Mouse (Mus musculus): ENCODE measurements around the gene Zfp639. TPM values are rescaled to one million over a fixed set of nuclear protein-coding genes. Genes with fewer than 3 reads are reported as not detected.
A peak's percentile ranks its signal among the peaks of the same experiment; 100 is the strongest.

Zfp639 gene
- polyA plus RNA-seq, 1 experiment from 2014 or later: 69.7 TPM

DNA sequence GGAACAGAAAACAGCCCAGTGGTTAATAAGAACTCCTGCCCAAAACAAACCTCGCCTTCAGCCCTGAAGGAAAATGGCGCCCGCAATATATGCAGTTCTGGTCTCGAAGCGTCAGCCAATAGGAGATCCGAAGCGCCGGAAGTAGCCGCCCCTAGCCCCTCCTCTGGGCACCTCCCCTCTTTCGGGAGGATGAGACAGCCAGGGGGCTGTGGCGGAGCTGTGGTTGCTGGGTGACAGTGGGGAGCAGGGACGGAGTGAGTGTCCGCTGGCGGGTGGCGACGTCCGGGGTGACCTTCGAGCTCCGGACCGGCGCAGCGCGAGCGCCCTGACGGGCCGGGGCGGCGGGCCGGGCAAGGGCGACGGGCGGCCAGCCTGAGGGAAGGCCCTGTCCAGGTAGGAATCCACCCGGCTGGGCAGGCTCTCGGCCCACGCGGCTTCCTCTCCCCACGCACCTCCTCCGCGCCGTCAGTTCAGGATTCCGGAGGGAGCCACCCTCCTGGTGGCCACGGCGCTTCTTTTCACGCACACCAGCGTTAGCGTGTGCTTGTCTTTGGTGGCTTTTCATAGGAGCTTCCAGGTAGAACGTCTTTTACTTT is 19.3 kb downstream of the Zfp639 start, which contains the start of gene Mfn1:
Mfn1 (plus strand) TSS at position 163 of the 596 bp plus-strand sequence.
- DNase-seq (ENCODE audit: low read depth, low spot score) (peak; percentile 94), ATAC-seq (peak; percentile 100)
- no peak for TF ChIP-seq CTCF (IDR thresholded peaks at IDR 0.05)
- H3K27me3 ChIP-seq: no peaks in the 10 kb centered on the region
- POLR2A ChIA-PET: interaction anchor here (0.6 to 1.9 kb wide), 10 partner anchors 10 to 69 kb away, joined by 3 to 6 read pairs (median 5); partner anchors contain the start of gene Zfp639
- CTCF ChIA-PET: interaction anchor here (0.6 to 1.7 kb wide), 6 partner anchors 10 to 196 kb away, joined by 3 to 9 read pairs (median 3); no protein-coding TSS in a partner anchor
- in situ Hi-C loops (cut with MboI; ENCODE audit: low pct_unique_long_range_greater_than_20kb): no loop called here

DNA sequence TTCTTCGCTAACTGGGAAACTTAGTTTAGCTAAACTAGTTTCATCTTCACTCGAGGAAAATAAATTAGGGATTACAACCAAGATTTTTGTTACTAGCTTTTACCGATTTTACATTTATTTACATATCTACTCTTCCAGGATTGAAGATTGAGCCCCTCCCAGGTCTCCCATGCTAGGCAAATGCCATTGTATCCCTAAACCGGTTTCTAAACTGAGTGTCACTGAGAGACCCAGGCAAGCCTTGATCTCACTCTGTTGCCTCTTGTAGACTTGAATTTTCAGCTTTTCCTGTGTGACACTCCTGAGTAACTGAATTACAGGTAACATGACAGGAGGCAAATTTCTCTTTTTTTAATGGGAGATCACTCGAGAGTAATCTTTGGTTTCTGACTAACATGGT is 20.0 kb downstream of the Zfp639 start:
- in situ Hi-C loops (cut with MboI; ENCODE audit: low pct_unique_long_range_greater_than_20kb): no loop called here
- CTCF ChIA-PET: interaction anchor here (0.9 to 1.7 kb wide), 4 partner anchors 9 to 197 kb away, joined by 3 to 9 read pairs (median 4); no protein-coding TSS in a partner anchor
- DNase-seq (ENCODE audit: low read depth, low spot score): no peak
- no peaks in the 10 kb centered on the region for H3K27me3 ChIP-seq
- ATAC-seq: no peak
- POLR2A ChIA-PET: interaction anchor here (0.7 to 1.9 kb wide), 7 partner anchors 11 to 70 kb away, joined by 4 to 6 read pairs (median 5); partner anchors contain the start of gene Zfp639
- TF ChIP-seq CTCF (IDR thresholded peaks at IDR 0.05): no peak

DNA sequence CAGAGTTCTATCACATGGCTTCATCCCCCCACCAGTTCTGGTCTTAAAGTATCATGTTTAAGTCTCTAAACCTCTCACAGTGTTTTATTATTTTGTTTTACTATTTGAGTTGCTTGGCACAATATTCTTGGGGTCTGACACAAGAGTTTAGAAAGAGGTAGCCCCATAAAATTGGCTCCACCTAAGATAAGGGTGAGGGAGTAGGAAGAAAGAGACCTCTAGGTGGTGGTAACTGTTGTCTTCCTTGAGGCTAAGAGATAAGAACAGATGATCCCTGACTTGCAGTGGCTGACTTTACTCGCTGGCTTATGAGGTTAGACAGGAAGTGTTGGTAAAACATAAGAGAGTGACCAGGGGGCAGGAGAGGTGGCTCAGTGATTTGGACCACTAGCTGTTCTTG is 25.6 kb downstream of the Zfp639 start:
- CTCF ChIA-PET: interaction anchor here (4.5 to 4.9 kb wide), 2 partner anchors 11 to 20 kb away, joined by 15 to 21 read pairs; no protein-coding TSS in a partner anchor
- no peak for ATAC-seq
- no peak for TF ChIP-seq CTCF (IDR thresholded peaks at IDR 0.05)
- POLR2A ChIA-PET: no interaction called here
- no peaks in the 10 kb centered on the region for H3K27me3 ChIP-seq
- DNase-seq (ENCODE audit: low read depth, low spot score): no peak
- in situ Hi-C loops (cut with MboI; ENCODE audit: low pct_unique_long_range_greater_than_20kb): no loop called here

DNA sequence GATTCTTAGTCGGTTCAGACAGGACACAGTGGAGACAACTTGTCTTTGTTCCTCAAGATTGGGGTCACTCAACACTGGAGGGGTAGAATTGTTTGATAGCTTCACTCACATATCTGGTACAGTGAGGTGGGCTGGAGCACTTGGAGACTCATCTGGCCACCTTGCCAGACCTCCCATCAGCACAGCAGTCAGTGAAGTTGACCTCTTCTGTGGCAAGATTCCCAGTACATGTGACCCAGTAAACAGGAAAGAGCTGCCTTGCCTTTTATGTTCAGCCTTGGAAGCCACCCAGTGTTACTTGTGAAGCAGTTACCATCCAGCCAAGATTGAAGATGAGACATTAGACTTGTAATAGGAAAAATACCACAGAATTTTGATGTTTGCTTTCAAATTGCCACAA is 27.5 kb downstream of the Zfp639 start:
- in situ Hi-C loops (cut with MboI; ENCODE audit: low pct_unique_long_range_greater_than_20kb): no loop called here
- CTCF ChIA-PET: interaction anchor here (0.8 to 4.9 kb wide), 4 partner anchors 9 to 204 kb away, joined by 3 to 21 read pairs (median 10); no protein-coding TSS in a partner anchor
- ATAC-seq: no peak

DNA sequence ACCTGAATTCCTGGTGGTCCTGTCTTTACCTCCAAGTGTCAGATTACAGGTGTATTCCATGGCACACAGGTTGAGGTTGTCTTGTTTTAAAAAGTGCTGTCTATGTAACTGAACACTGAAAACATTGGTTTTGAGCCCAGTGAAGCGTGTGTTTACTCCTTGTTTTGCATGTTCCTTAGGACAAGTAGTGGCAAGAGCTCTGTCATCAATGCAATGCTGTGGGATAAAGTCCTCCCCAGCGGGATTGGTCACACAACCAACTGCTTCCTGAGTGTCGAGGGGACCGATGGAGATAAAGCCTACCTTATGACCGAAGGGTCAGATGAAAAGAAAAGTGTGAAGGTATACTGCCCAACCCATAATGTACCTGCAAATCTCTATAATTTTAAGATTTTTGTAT is 28.0 kb downstream of the Zfp639 start:
- in situ Hi-C loops (cut with MboI; ENCODE audit: low pct_unique_long_range_greater_than_20kb): no loop called here
- ATAC-seq: no peak
- DNase-seq (ENCODE audit: low read depth, low spot score): no peak
- no peaks in the 10 kb centered on the region for H3K27me3 ChIP-seq
- ChIA-PET CTCF (interaction anchor here (0.8 to 4.9 kb wide), 4 partner anchors 9 to 205 kb away, joined by 3 to 21 read pairs (median 10); no protein-coding TSS in a partner anchor), POLR2A (no interaction called here)
- no peak for TF ChIP-seq CTCF (IDR thresholded peaks at IDR 0.05)

More for the DNA sequence above, 27.5 kb downstream of the Zfp639 start:
- H3K27me3 ChIP-seq: no peaks in the 10 kb centered on the region
- no peak for TF ChIP-seq CTCF (IDR thresholded peaks at IDR 0.05)
- POLR2A ChIA-PET: no interaction called here
- DNase-seq (ENCODE audit: low read depth, low spot score): no peak

DNA sequence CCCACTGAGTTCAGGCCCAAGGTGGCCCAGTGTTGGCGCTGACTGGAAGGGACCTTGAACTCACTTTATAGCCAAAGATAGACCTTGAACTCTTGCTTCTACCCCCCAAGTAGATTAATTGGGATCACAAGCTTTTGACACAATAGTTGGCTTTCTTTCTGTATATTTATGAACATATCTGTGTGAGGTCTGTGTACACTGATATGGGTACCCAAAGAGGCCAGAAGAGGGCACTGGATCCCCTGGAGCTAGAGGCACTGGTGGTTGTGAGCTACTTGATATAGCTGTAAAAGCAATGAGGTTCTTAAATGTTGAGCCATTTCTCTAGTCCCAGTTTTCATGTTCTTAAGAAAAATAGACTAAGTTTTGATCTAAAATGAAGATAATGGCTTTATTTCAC is 43.0 kb downstream of the Zfp639 start:
- ATAC-seq (no peak), DNase-seq (ENCODE audit: low read depth, low spot score) (no peak)
- TF ChIP-seq CTCF (IDR thresholded peaks at IDR 0.05): peak; percentile 61
- H3K27me3 ChIP-seq: no peaks in the 10 kb centered on the region
- in situ Hi-C loops (cut with MboI; ENCODE audit: low pct_unique_long_range_greater_than_20kb): loop anchor here (25.0 kb wide), 1 partner anchor 1259 kb away; no protein-coding TSS in a partner anchor
- ChIA-PET CTCF (interaction anchor here (1.3 to 5.8 kb wide), 8 partner anchors 8 to 48 kb away, joined by 3 to 23 read pairs (median 6); no protein-coding TSS in a partner anchor), POLR2A (no interaction called here)

DNA sequence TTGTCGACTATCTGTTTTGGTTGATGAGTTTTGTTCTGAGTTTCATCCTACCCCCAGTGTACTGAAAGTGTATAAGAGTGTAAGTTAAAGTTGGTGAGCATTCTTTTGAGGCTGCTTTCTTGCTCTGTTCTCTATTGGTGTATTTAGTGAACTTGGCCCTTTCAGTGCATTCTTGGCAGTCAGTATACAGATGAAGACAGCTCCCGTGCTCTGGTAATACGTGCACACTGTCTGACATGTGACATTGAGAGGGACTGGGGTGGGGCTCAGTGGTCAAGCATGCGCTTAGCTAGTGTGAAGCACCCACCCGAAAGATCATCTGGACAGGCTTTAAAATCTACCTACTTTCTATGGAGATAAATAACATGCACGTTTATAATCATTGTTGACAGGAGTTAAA is 53.3 kb downstream of the Zfp639 start:
- DNase-seq (ENCODE audit: low read depth, low spot score): no peak
- no peak for ATAC-seq
- no peaks in the 10 kb centered on the region for H3K27me3 ChIP-seq
- CTCF ChIA-PET: interaction anchor here (1.9 kb wide), 1 partner anchor 40 kb away, joined by 4 read pairs; no protein-coding TSS in a partner anchor
- in situ Hi-C loops (cut with MboI; ENCODE audit: low pct_unique_long_range_greater_than_20kb): loop anchor here (25.0 kb wide), 1 partner anchor 1249 kb away; no protein-coding TSS in a partner anchor
- no peak for TF ChIP-seq CTCF (IDR thresholded peaks at IDR 0.05)
- POLR2A ChIA-PET: interaction anchor here (0.7 kb wide), 1 partner anchor 1799 kb away, joined by 3 read pairs; no protein-coding TSS in a partner anchor

Other genes with a start within 250 kb of the Zfp639 start
- gene Zmat3, start 144.2 kb upstream of the Zfp639 start, polyA plus RNA-seq (2021): 23.8 TPM
- 60.0 TPM for gene Pik3ca, start 112.6 kb upstream of the Zfp639 start, polyA plus RNA-seq (2021)
- not detected for gene Kcnmb3, start 18.0 kb upstream of the Zfp639 start, polyA plus RNA-seq (2021)
- 155 TPM for gene Mfn1, start 19.2 kb downstream of the Zfp639 start, polyA plus RNA-seq (2021)
- 0.94 TPM for gene Gnb4, start 106.3 kb downstream of the Zfp639 start, polyA plus RNA-seq (2021)
- gene Actl6a, start 196.0 kb downstream of the Zfp639 start, polyA plus RNA-seq (2021): 105 TPM
- gene Ndufb5, start 226.7 kb downstream of the Zfp639 start, polyA plus RNA-seq (2021): 385 TPM
- 43.5 TPM for gene Mrpl47, start 227.3 kb downstream of the Zfp639 start, polyA plus RNA-seq (2021)